Mouse (Mus musculus): ENCODE measurements at regions not wholly inside any gene's neighbourhood (a gene's known extent, or its start where the extent isn't known, plus 50 kb on each side); places are given as distances from the start of the nearest gene placed in this dataset.

DNA sequence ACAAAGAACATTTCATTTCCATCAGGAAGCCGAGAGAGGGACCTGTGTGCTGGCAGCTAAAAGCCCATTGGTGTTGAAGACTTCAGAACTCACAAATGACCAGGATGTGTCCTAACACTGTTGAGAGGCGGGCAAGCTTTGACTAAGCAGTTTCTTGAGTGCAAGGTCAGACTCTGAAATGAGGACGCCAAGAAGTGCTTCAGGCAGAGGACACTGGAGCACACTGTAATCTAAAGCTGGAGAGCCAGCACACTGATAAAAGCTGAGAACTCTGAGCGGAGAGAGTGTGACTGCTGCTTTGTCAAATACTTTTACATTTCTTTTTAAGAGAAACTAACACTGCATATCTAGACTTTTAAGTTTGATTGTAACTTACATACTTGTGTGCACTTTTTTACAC, 72.5 kb upstream of the Dph5 start:
- DNase-seq = peak; percentile 70 to 73
- intact Hi-C loops (cut with DNase I) = loop anchor here (2.0 kb wide), 1 partner anchor 102 kb away; no protein-coding TSS in a partner anchor

DNA sequence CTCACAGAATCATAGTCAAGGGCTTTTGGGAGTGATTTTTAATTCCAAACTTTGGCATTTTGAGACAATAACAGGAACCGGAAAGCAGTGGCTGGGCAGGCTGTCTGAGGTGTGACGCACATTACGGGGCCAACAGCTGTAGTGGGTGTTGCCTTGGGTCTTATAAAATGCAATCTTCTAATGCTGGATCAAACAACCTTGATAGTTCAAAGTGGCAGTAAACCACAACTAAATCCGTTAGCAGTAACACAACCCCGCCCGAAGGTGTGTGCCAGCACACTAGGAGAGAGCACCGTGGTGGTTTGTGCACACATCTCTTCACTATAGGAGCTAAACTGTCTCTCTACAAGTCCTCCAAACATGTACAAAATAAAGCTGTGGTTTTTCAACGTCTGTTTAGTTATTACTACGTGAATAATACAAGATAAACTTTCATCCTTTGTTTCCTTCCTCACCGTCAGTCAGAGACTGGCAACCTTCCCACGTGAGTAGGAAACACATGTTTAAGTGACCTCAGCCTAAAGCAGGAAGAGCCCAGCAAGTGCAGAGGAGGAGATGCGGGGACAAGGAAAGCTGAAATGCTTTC, 72.0 kb upstream of the Dph5 start:
- intact Hi-C loops (cut with DNase I) = loop anchor here (2.0 kb wide), 1 partner anchor 103 kb away; no protein-coding TSS in a partner anchor
- peak; percentile 70 to 72 for DNase-seq

DNA sequence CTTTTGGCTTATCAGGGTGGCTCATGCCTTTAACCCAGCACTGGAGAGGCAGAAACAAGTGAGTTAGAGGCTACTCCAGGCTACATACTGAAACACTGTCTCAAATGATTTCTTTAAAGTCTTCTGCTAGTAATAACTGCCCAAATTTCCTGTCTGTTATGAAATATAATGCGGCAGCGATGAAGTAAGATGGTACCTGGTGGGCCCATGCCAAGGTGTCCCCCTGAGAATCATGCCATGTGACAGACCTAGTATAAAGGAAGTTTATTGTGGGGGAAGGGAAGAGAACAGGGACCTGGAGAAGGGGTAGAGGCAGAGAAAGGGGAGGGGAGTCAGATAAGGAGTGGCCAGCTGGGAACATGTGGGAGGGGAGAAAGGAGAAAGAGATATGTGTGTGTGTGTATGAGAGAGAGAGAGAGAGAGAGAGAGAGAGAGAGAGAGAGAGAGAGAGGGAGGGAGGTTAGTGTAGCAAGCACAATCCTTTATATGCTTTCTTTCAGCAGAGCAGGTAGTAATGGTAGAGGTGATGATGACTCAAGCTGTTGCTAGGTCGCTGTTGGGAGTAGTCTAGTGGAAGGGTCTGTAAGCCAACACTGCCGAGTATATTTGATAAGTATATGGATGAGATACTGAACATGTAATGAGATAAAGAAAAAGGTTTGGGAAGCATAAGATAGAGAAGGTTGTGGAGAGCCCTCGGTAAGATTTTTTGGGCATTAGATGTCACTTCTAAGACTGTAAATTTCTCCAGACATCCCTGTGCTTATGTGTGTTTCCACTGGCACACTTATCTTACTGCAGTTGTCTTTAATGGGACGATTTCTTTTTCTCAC, 71.1 kb upstream of the Dph5 start:
- intact Hi-C loops (cut with DNase I) = no loop called here

DNA sequence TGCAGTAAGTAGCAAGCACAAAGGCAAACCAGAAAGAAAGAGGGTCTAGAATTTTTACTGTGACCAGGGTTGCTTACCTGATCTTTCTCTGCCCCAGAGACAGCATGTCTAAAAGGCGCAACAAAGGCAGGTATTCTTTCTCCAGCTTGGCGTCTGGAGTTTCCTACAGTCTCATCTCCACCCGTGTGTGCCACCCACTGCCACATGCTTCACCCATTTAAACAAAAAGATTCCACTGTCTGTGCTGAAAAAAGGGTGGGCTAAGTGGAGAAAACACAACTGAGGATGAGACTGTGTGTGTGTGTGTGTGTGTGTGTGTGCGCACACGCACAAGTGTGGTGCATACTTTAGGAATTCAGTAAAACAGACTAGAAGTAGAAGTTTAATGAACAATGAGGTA, 69.9 kb upstream of the Dph5 start:
- intact Hi-C loops (cut with DNase I) = no loop called here
- no peak for DNase-seq

More for the DNA sequence above, 71.1 kb upstream of the Dph5 start:
- peak in 1 of 2 experiments; percentile 18 for DNase-seq

DNA sequence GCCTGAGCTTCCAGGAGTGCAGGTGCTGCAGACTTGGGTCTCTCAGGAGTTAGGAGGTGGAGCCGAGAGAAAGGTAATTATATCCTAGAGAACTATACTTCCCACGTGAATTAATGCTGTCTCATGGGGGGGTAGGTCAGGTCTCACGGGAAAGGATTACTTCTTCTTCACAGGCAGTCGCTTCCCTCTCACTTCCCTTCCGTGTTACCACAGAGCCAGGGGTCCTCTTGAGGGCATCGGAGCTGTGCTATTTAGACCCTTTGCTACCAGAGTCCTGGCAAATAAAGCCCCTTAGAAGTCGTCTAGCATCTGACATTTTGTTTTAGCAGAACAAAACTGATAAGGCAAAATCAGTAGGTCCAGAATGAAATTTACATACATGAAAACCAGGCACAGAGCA, 68.9 kb upstream of the Dph5 start:
- intact Hi-C loops (cut with DNase I) = no loop called here
- no peak for DNase-seq

DNA sequence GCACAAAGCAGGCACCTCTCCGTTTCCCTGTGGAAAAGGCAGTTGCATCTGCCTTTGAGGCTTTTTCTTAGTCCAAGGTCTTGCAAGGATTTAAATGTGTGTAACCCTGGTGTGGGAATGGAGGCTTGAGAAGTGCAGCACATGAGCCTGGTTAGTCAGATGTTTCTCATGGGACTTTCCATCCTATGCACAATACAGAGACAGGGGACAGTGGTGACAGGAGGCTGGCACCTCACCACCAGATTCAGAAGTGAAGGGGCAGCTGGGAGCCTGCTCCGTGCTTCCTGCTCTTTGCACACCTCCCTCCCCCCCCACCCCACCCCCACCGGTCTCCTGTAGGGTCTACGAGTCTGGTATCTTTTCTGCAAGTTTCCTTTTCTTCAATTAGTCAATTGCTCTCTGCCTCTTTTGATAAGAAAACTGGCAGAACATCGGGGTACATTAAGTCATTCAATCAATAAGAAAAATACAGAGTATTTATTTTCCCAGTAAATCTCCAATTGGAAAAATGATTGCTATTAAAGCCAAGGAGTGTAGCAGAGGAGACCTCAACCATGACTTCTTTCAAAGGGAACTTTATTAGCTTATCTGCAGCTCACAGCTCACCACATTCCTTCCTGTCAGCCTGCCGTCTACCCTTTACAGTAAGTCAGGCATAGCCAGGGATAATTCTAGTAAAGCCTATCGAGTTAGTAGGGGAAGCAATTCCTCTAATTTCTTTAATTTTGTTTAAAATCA, 68.1 kb upstream of the Dph5 start:
- intact Hi-C loops (cut with DNase I) = loop anchor here (2.0 kb wide), 1 partner anchor 67 kb away; the partner anchor contains the start of gene Dph5
- peak; percentile 76 to 82 for DNase-seq

DNA sequence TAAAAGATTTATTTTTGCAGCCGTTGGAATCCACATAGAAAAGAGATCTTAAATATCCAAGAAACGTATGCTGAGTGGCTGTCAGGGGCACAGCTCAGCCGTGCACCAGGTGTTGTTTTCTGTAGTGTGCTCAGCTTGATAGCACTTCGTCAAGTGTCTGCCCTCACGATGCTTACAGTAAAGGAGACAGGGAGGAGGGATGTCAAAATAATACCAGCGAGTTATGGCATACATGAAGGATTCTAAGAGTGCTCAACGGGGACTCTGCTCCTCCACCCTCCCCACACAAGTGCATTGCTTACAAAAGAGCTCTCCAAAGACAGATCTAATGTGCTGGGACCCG, 67.5 kb upstream of the Dph5 start:
- no peak for DNase-seq
- intact Hi-C loops (cut with DNase I) = loop anchor here (2.0 kb wide), 1 partner anchor 67 kb away; the partner anchor contains the start of gene Dph5

DNA sequence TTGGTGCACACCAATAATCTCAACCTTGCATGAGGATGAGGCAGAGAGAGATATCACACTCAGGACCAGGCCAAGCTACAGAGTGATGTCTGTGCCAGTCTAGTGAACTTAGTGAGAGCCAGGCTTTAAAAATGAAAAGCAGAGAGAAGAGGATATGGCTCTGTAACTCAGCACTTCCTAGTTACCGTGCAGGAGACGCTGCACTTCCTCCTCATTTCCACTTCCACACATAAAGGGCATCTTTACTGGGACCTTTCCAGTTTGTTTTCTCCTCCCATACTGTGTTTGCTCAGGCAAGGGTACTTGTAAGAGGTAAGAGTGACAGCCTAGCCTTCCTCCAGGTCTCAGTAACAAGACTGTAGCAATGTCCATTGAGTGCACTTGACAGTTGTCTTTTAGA, 66.0 kb upstream of the Dph5 start:
- intact Hi-C loops (cut with DNase I) = loop anchor here (2.0 kb wide), 1 partner anchor 65 kb away; the partner anchor contains the start of gene Dph5
- DNase-seq = no peak

DNA sequence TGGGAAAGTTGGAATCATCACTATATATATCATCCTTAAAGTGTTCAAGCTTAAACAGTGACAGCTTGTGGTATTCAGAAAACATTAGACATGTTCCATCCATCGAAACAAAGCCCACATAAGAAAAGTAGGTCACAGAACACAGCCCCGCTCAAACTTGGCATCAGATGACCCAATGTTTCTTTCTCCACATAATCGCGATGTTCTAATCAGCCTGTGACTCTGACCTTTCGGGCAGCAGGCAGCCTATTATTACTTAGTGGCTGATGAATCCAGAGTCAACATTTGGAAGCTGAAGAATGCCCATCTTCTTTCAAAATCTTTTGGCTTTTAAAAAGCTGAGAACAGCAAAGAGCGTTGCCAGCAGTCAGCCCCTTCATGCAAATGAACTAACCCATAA, 65.1 kb upstream of the Dph5 start:
- peak in 1 of 2 experiments; percentile 20 for DNase-seq
- intact Hi-C loops (cut with DNase I) = no loop called here

DNA sequence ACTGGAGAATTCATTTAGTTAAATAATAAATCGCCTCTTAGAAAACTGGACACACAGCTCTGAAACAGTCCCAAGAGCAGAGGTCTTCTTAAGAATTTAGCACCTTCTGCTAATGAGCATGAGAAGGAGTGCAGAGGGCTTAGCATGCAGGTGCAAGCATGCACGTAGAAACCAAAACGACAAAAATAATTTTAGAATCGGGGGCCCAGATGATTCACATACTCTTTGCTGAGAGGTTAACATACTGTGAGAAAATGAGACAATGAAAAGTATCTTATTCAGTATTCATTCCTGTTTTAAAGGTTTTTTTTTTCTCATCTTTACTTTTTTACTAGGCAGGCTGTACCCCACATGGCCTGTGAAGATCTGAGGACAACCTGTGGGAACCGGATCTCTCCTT, 63.9 kb upstream of the Dph5 start:
- DNase-seq = no peak
- intact Hi-C loops (cut with DNase I) = no loop called here

DNA sequence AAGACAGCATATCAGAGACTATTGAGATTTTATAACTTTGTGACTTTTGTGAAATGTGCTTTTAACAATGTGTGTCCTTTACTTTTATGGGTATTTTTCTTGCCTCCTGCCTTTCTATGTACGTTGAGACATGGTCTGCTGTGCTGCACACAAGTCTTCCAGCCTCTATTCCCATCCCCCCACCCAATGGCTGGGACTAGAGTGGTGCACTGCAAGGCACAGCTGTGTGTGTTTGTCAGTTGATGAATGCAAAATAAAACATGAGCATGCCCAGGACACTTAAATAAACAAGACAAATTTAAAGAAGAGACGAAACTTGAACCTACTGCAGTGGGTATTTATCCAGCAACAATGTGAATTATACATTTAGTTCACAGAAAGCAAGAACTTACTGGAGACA, 62.8 kb upstream of the Dph5 start:
- intact Hi-C loops (cut with DNase I) = no loop called here
- no peak for DNase-seq

DNA sequence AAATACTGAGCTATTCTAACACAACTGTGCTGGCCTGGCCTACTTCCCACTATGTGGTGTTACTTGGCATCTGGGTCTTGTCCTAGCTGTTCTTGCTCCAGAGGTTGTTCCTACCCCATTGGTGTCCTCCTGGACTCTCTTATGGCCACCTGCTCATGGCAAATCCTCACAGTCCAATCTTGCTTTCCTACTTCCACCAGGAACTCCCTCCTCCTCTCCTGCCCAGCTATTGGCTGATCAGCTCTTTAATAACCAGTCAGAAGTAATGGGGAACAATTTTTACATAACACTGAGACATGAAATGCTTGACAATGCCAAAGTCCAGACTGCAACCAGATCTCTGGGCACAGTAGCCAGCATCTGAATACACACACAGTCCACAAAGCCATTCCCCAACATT, 52.3 kb upstream of the Dph5 start:
- intact Hi-C loops (cut with DNase I) = no loop called here
- no peak for DNase-seq

DNA sequence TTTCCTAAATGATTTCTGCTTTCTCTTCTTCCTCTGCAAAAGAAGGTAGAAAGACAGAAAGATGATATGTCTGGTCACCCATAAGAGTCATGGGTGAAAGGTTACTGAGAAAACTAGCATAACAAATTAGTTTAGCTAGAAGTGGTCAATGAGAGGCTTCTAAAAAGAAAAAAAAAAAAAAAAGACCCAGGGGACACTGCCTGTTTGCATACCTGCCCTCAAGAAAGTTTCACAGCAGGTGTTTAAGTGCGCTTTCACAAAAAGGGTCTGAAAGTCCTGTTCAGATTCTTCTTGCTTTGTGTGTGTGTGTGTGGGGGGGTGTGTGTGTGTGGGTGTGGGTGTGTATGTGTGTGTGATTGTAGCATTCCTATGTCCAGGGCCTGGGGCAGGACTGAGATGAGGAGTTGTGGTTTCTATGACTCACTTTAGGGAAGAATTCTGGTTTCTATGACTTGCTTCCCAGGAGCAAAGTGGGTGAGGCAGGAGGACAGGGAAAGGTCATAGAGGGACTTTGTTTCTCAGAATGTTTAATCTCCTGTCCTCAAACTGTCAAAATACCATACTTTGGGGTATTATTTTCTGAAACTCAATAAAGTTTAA, 49.9 kb upstream of the Dph5 start:
- intact Hi-C loops (cut with DNase I) = no loop called here
- DNase-seq = no peak
